1 mouse cellular context compared by ENCODE assay signal in genomic region chr4:117132794-117133143, GRCm38 (mm10).
TF ChIP-seq lines count a peak whose summit lies in the region.

No protein-coding gene starts in this region.

TF ChIP-seq in CH12.LX, 34 proteins besides CTCF, POLR2A, EP300 and RAD21 (continued from another document):
- no peak for TF ChIP-seq ZKSCAN1 (IDR thresholded peaks at IDR 0.05; ENCODE audit: borderline replicate concordance, low read depth, low read length)
- TF ChIP-seq POLR2AphosphoS2 (IDR thresholded peaks at IDR 0.05; ENCODE audit: low read depth, low read length), result no peak
- no peak for TF ChIP-seq MAZ (IDR thresholded peaks at IDR 0.05; ENCODE audit: low read depth, low read length)
- no peak for TF ChIP-seq NELFE (IDR thresholded peaks at IDR 0.05; ENCODE audit: low read depth, low read length)
